Mouse (Mus musculus): ENCODE measurements around the gene Manbal. TPM values are rescaled to one million over a fixed set of nuclear protein-coding genes. Genes with fewer than 3 reads are reported as not detected.

Gene Manbal
- polyA plus RNA-seq, 1 experiment from 2014 or later, result 123 TPM

DNA sequence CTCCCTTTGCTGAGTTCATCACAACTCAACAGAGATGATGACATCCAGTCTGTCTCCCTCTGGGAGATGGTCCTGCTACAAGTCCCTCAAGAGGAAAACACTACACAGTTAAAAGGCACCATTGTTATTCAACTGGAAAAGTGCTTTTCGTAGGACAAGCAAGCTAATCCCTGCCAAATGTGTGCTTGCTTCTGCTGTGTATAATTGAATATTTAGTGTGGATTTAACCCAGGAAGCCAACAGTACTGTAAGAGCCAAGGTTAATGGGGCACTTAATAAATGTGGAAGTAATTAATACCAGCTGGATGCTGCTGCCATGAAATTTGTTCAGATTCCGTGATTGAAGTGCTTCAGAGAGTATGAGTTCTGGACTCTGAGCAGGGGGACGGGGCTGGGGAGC lies 13.3 kb upstream of the Manbal start:
- H3K27me3 ChIP-seq (replicated peaks; ENCODE audit: control insufficient read depth, insufficient read depth, low read length), result no peaks in the 10 kb centered on the region
- no peaks in the 10 kb centered on the region for H3K36me3 ChIP-seq (ENCODE audit: control insufficient read depth, insufficient read depth, low read length)
- H3K27ac ChIP-seq (ENCODE audit: low read depth, low read length), result peak overlapping the region; percentile 29; the same call in 1 of the 2 replicates
- no peak overlapping the region for H3K4me2 ChIP-seq (ENCODE audit: low read length)
- H3K9ac ChIP-seq (ENCODE audit: low read depth, low read length), result no peak overlapping the region
- peaks cover 7% of the 10 kb centered on the region for H3K4me1 ChIP-seq (ENCODE audit: control insufficient read depth, insufficient read depth, low read depth, low read length)
- no peak overlapping the region for H3K4me3 ChIP-seq (ENCODE audit: low read length)
- no peak for ATAC-seq
- no peaks in the 10 kb centered on the region for H3K9me3 ChIP-seq (ENCODE audit: control insufficient read depth, low read length)
- WGBS, result 57% methylated on average over 3 of the region's 3 CpGs

DNA sequence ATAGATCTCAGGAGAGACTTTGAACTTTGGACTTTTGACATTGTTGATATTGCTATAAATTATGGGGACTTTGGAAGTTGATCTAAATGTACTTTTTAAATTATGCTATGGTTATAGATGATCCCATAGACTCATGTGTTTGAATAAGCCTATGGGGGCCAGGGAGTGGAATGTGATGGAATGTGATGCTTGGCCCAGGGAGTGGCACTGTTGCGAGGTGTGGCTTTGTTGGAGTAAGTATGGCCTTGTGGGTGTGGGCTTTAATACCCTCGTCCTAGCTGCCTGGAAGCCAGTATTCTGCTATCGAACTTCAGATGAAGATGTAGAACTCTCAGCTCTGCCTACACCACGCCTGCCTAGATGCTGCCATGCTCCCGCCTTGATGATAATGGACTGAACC lies 7.4 kb upstream of the Manbal start:
- H3K9me3 ChIP-seq (ENCODE audit: control insufficient read depth, low read length), result no peaks in the 10 kb centered on the region
- no peaks in the 10 kb centered on the region for H3K4me1 ChIP-seq (ENCODE audit: control insufficient read depth, insufficient read depth, low read depth, low read length)
- no peak overlapping the region for H3K4me3 ChIP-seq (ENCODE audit: low read length)
- no peak for ATAC-seq
- H3K9ac ChIP-seq (ENCODE audit: low read depth, low read length), result no peak overlapping the region
- H3K27ac ChIP-seq (ENCODE audit: low read depth, low read length), result no peak overlapping the region
- no peaks in the 10 kb centered on the region for H3K36me3 ChIP-seq (ENCODE audit: control insufficient read depth, insufficient read depth, low read length)
- H3K27me3 ChIP-seq (replicated peaks; ENCODE audit: control insufficient read depth, insufficient read depth, low read length), result no peaks in the 10 kb centered on the region
- 96% methylated on average over 5 of the region's 5 CpGs for WGBS
- H3K4me2 ChIP-seq (ENCODE audit: low read length), result no peak overlapping the region

DNA sequence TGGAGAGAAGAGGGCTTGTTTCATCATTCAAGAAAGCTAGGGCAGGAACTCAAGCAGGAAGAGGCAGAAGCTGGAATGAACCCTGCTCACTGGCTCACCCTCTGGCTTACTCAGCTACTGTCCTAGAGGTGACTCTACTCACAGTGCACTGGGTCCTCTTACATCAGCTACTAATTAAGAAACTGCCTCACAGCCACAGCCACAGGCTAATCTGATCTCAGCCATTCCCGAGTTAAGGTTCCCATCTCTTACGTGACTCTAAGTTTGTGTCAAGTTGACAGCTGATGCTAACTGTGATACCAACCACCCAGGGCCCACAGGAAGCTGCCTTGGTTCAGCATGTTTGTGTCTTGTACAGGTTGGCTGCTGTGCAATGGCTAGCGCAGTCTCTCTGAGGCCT lies 4.4 kb upstream of the Manbal start:
- Histone ChIP-seq H3K27ac (ENCODE audit: low read depth, low read length) (no peak overlapping the region), H3K4me1 (ENCODE audit: control insufficient read depth, insufficient read depth, low read depth, low read length) (peaks cover 4% of the 10 kb centered on the region), H3K9ac (ENCODE audit: low read depth, low read length) (no peak overlapping the region), H3K4me3 (ENCODE audit: low read length) (no peak overlapping the region), H3K27me3 (replicated peaks; ENCODE audit: control insufficient read depth, insufficient read depth, low read length) (no peaks in the 10 kb centered on the region), H3K36me3 (ENCODE audit: control insufficient read depth, insufficient read depth, low read length) (no peaks in the 10 kb centered on the region), H3K9me3 (ENCODE audit: control insufficient read depth, low read length) (no peaks in the 10 kb centered on the region), H3K4me2 (ENCODE audit: low read length) (no peak overlapping the region)
- WGBS, result 90% methylated on average over 3 of the region's 3 CpGs
- ATAC-seq, result no peak

DNA sequence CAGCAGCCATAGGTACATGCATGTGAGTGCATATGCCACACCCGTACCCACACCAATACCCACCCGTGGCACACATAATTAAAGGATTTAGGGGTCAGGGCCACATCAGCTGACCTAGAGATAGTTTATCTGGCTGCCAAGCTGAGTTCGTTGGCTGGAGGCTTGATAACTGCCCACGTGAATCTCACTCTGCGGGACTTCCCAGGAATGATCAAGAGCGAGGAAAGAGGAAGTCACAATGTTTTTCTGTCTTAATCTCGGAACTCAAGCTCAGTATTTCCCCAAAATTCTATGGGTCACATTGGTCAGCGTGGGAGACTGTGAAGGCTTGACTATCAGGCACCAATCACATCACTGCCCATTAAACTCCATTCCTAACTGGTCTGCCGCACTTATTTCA lies 632 bp upstream of the Manbal start:
- Histone ChIP-seq H3K9me3 (ENCODE audit: control insufficient read depth, low read length) (no peaks in the 10 kb centered on the region), H3K4me2 (ENCODE audit: low read length) (peak overlapping the region; percentile 70), H3K4me1 (ENCODE audit: control insufficient read depth, insufficient read depth, low read depth, low read length) (peaks cover 14% of the 10 kb centered on the region), H3K9ac (ENCODE audit: low read depth, low read length) (no peak overlapping the region; the same call in 1 of the 2 replicates), H3K27me3 (replicated peaks; ENCODE audit: control insufficient read depth, insufficient read depth, low read length) (no peaks in the 10 kb centered on the region), H3K27ac (ENCODE audit: low read depth, low read length) (no peak overlapping the region), H3K36me3 (ENCODE audit: control insufficient read depth, insufficient read depth, low read length) (no peaks in the 10 kb centered on the region), H3K4me3 (ENCODE audit: low read length) (peak overlapping the region; percentile 83)
- ATAC-seq, result no peak
- 84% methylated on average over 9 of the region's 9 CpGs for WGBS

DNA sequence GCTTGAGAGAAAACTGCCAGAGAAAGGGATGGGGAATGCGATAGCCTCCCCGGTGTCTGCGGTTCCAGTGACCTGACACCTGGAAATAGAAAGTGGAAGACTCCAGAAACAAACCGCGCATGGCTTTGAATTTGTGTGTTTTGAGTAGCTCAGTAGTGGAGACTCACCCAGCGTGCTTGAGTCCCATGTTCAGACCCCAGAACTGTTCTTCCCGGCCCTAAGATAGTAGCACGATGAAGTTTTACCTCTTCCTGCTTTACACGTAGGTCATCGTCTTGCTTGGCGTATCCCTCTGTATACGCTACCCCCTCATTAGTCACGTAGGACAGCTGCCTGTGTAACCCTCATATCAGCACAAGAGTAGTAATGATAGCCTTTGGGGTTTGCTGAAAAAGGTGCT lies 597 bp downstream of the Manbal start:
- H3K4me3 ChIP-seq (ENCODE audit: low read length), result peak overlapping the region; percentile 83

DNA sequence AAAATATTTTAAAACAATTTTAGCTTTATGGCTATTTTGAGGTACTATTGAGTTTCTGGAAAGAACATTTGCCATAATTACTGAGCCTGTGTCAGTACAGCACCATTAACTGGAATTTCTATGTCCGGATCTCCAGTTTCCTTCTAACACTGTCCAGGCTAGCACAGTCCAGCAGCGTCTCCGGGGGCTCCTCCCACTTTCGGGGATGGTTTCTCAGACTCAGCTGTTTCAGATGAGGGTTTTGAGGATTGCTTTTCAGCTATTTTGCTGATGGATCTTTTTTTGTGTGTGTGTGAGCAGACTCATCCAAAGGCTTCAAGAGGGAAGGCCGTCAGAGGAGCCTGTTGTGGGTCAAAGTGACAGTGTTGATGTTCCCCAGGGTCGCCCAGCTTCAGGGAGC lies 4.3 kb downstream of the Manbal start:
- Histone ChIP-seq H3K4me1 (ENCODE audit: control insufficient read depth, insufficient read depth, low read depth, low read length) (peaks cover 21% of the 10 kb centered on the region), H3K27me3 (replicated peaks; ENCODE audit: control insufficient read depth, insufficient read depth, low read length) (no peaks in the 10 kb centered on the region), H3K4me2 (ENCODE audit: low read length) (no peak overlapping the region), H3K9ac (ENCODE audit: low read depth, low read length) (no peak overlapping the region), H3K27ac (ENCODE audit: low read depth, low read length) (no peak overlapping the region), H3K4me3 (ENCODE audit: low read length) (no peak overlapping the region), H3K36me3 (ENCODE audit: control insufficient read depth, insufficient read depth, low read length) (no peaks in the 10 kb centered on the region), H3K9me3 (ENCODE audit: control insufficient read depth, low read length) (no peaks in the 10 kb centered on the region)
- ATAC-seq, result no peak
- WGBS, result 75% methylated on average over 6 of the region's 6 CpGs

More for the DNA sequence above, 597 bp downstream of the Manbal start:
- ATAC-seq, result 0 out of 2 replicates have a peak, but pooled peaks have one; percentile 12
- Histone ChIP-seq H3K9ac (ENCODE audit: low read depth, low read length) (peak overlapping the region; percentile 95), H3K27me3 (replicated peaks; ENCODE audit: control insufficient read depth, insufficient read depth, low read length) (no peaks in the 10 kb centered on the region), H3K27ac (ENCODE audit: low read depth, low read length) (peak overlapping the region; percentile 90), H3K9me3 (ENCODE audit: control insufficient read depth, low read length) (no peaks in the 10 kb centered on the region), H3K4me2 (ENCODE audit: low read length) (peak overlapping the region; percentile 70), H3K4me1 (ENCODE audit: control insufficient read depth, insufficient read depth, low read depth, low read length) (peaks cover 14% of the 10 kb centered on the region), H3K36me3 (ENCODE audit: control insufficient read depth, insufficient read depth, low read length) (no peaks in the 10 kb centered on the region)
- 5% methylated on average over 13 of the region's 13 CpGs for WGBS

DNA sequence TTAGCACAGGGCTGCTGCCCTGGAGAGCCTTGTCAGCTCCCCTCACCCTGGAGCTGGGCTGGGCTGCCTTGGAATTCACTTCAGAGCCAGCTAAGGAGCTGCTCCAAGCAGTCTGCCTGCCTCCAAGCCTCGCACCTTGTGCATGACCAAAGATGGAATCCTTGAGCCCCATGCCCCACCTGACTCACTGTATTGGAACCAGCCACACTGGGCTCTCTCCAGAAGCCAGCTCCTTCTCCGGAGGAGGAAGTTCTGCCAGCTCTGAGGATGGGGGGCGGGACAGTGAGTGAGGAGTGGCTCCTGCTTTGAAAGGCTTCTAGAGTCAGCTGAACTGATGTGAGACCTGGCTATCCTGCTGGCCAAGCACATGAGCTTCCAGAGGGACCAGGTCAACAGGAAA lies 6.3 kb downstream of the Manbal start:
- no peak overlapping the region for H3K27ac ChIP-seq (ENCODE audit: low read depth, low read length)
- no peaks in the 10 kb centered on the region for H3K27me3 ChIP-seq (replicated peaks; ENCODE audit: control insufficient read depth, insufficient read depth, low read length)
- WGBS, result 79% methylated on average over 3 of the region's 3 CpGs
- no peak overlapping the region for H3K4me2 ChIP-seq (ENCODE audit: low read length)
- H3K9ac ChIP-seq (ENCODE audit: low read depth, low read length), result no peak overlapping the region
- H3K4me3 ChIP-seq (ENCODE audit: low read length), result no peak overlapping the region
- no peaks in the 10 kb centered on the region for H3K36me3 ChIP-seq (ENCODE audit: control insufficient read depth, insufficient read depth, low read length)
- H3K4me1 ChIP-seq (ENCODE audit: control insufficient read depth, insufficient read depth, low read depth, low read length), result peaks cover 10% of the 10 kb centered on the region
- no peak for ATAC-seq
- no peaks in the 10 kb centered on the region for H3K9me3 ChIP-seq (ENCODE audit: control insufficient read depth, low read length)

DNA sequence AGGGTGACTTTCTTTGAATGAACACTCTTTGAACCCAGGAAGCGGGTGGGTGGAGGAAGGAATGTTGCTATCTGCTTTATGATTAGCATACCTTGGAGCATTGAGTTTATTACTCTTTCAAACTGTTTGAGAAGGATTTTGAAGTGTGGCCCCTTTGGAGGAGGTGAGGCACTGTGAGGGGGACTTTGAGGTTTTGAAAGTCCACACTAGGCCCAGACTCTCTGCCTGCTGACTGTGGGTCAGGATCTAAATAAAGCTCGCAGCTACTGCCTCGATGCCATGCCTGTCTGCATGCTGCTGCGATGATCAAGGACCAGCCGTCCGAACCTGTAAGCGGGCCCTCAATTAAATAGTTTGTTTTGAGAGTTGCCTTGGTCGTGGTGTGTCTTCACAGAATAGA lies 7.7 kb downstream of the Manbal start:
- WGBS, result 61% methylated on average over 8 of the region's 8 CpGs
- peaks cover 7% of the 10 kb centered on the region for H3K4me1 ChIP-seq (ENCODE audit: control insufficient read depth, insufficient read depth, low read depth, low read length)
- no peak overlapping the region for H3K4me3 ChIP-seq (ENCODE audit: low read length)
- no peaks in the 10 kb centered on the region for H3K9me3 ChIP-seq (ENCODE audit: control insufficient read depth, low read length)
- H3K9ac ChIP-seq (ENCODE audit: low read depth, low read length), result no peak overlapping the region
- H3K36me3 ChIP-seq (ENCODE audit: control insufficient read depth, insufficient read depth, low read length), result no peaks in the 10 kb centered on the region
- H3K4me2 ChIP-seq (ENCODE audit: low read length), result no peak overlapping the region
- H3K27me3 ChIP-seq (replicated peaks; ENCODE audit: control insufficient read depth, insufficient read depth, low read length), result no peaks in the 10 kb centered on the region
- no peak overlapping the region for H3K27ac ChIP-seq (ENCODE audit: low read depth, low read length)
- no peak for ATAC-seq

DNA sequence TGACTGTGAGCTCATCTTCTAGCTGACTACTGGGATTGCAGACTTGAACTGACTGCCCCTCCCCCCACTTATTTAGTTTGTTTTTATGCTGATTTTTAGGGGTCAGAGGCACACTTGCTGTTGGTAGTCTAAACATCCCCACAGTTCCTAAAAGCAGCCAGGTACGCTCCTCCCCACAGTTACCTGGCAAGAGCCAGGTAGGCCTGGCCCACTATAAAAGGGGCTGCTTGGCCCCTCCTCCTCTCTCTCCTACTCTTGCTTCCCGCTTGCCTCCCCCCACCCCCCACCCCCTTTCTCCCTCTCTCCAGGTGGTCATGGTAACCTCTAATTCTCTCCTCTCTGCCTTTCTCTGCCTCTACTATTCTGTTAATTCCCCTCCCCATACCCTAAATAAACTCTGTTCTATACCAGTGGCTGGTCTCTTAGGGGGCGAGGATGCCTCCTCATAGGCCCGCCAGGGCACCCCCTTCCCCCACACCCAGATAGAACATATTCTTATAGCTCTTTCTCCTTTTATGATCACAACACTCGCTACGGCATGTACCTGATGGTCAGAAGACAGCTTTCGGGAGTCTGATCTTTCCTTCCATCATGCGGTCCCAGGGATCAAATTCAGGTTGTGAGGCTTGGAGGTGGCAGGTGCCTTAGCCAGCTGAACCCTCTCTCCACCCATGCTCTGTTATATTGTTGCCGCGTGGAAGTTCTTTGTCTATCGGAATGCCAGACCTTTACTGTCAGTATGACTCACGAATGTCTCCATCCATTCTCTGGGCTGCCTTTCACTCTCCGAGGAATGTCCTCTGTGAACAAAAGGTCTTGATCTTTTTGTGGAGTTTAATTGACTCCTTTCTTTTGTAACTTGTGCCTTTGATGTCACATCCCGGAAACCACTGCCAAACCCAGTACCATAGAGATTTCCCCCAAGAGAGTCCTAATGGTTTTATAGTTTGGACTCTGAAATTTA lies 8.7 kb downstream of the Manbal start:
- peak overlapping the region; percentile 29; the same call in 1 of the 2 replicates for H3K9ac ChIP-seq (ENCODE audit: low read depth, low read length)
- H3K36me3 ChIP-seq (ENCODE audit: control insufficient read depth, insufficient read depth, low read length), result no peaks in the 10 kb centered on the region
- H3K4me2 ChIP-seq (ENCODE audit: low read length), result peak overlapping the region; percentile 20
- 16% methylated on average over 14 of the region's 14 CpGs for whole genome bisulfite sequencing
- H3K27ac ChIP-seq (ENCODE audit: low read depth, low read length), result peak overlapping the region; percentile 42
- ATAC-seq, result 0 out of 2 replicates have a peak, but pooled peaks have one; percentile 42
- no peaks in the 10 kb centered on the region for H3K9me3 ChIP-seq (ENCODE audit: control insufficient read depth, low read length)
- no peaks in the 10 kb centered on the region for H3K27me3 ChIP-seq (replicated peaks; ENCODE audit: control insufficient read depth, insufficient read depth, low read length)
- 0 out of 2 replicates have a peak overlapping the region, but pooled peaks have one; percentile 10 for H3K4me3 ChIP-seq (ENCODE audit: low read length)
- H3K4me1 ChIP-seq (ENCODE audit: control insufficient read depth, insufficient read depth, low read depth, low read length), result peaks cover 7% of the 10 kb centered on the region

Data from hindbrain, embryonic 16.5 days (tissue).